Mouse (Mus musculus) C2C12 (cell line): ENCODE results near the gene Olfr799.

Source experiments
- CTCF ChIP-seq: IDR thresholded peaks from one replicate; pipeline ENCODE4 v1.5.1; 2011; ENCODE audit not compliant: control insufficient read depth, insufficient read depth, insufficient read length
- FOSL1 ChIP-seq: IDR thresholded peaks from one replicate; pipeline ENCODE4 v1.8.0; 2011; ENCODE audit warnings: mild to moderate bottlenecking, low read length; ENCODE audit not compliant: poor library complexity, insufficient read depth, severe bottlenecking

DNA sequence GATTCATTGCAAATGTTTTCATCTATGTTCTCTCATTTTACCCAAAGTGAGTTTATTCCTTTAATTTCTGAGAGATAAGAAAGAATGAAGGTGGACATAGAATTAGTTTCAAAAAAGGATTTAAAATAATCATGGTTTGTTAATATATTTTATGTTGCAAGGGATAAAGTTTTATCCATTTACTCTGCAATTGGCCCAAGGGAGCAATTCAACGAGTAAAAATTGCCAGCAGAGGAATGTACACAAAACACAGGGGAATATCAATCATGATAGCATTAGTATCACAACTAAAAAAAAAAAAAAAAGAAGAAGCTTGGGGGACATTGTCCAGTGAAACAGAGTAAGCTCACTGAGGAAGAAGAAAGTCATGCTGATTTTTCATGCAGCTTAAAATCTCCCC is 50.8 kb downstream of the Olfr799 start, which contains the start of gene Olfr802:
- TF ChIP-seq FOSL1 (no peak), CTCF (no peak)
